ENCODE assay signal across 16 mouse cellular contexts in genomic region chr14:30331856-30332255, GRCm38 (mm10).
"Had no signal": no experiment of that assay in that cellular context is flagged by ENCODE, and none has a peak within 500 bp of the region (broad histone marks: within the 10 kb centered on the region; RNA-seq: fewer than 3 reads in every experiment).

No protein-coding gene starts in this region.

- DNase-seq: lung, embryonic 14.5 days; lung, postnatal 14 days; lung, postnatal 36 days; right cerebral cortex, postnatal 14 days; thymus, adult 2 months; thymus, postnatal 25 days; thymus, postnatal 4 days had no signal

- H3K27ac ChIP-seq: macrophage; midbrain, embryonic 13.5 days; midbrain, embryonic 15.5 days; neural tube, embryonic 12.5 days; stomach, postnatal 0 days had no signal

- H3K27me3 ChIP-seq: midbrain, embryonic 13.5 days; midbrain, embryonic 15.5 days; neural tube, embryonic 12.5 days; stomach, embryonic 15.5 days had no signal

- ATAC-seq: lung, postnatal 0 days; midbrain, embryonic 13.5 days; midbrain, embryonic 15.5 days had no signal

- H3K36me3 ChIP-seq: midbrain, embryonic 13.5 days; midbrain, embryonic 15.5 days; neural tube, embryonic 12.5 days; stomach, embryonic 15.5 days had no signal

- H3K4me1 ChIP-seq: megakaryocyte, embryonic 14.5 days; midbrain, embryonic 13.5 days; midbrain, embryonic 15.5 days; neural tube, embryonic 12.5 days had no signal

- H3K4me2 ChIP-seq: lung, embryonic 14.5 days; midbrain, embryonic 11.5 days; midbrain, embryonic 13.5 days; midbrain, embryonic 15.5 days; neural tube, embryonic 12.5 days; stomach, embryonic 15.5 days had no signal

- H3K9me3 ChIP-seq: megakaryocyte, embryonic 14.5 days; midbrain, embryonic 13.5 days; midbrain, embryonic 15.5 days; neural tube, embryonic 12.5 days; stomach, embryonic 15.5 days had no signal

- H3K9ac ChIP-seq: lung, embryonic 14.5 days; midbrain, embryonic 13.5 days; midbrain, embryonic 15.5 days; neural tube, embryonic 12.5 days; stomach, embryonic 15.5 days had no signal

- H3K4me3 ChIP-seq: megakaryocyte, embryonic 14.5 days; midbrain, embryonic 13.5 days; midbrain, embryonic 15.5 days; neural tube, embryonic 12.5 days; stomach, embryonic 15.5 days had no signal
